Mouse (Mus musculus): ENCODE measurements around the gene Olfr317. TPM values are rescaled to one million over a fixed set of nuclear protein-coding genes. Genes with fewer than 3 reads are reported as not detected.

Gene Olfr317
- 0.21 TPM for polyA plus RNA-seq (2014; fragmentation: Illumina TruSeq; extraction: RNeasy Lipid Tissue Mini Kit (QIAGEN cat#74804); ENCODE audit: low read depth, low replicate concordance)

GRCm38 (mm10) chr11:58738792-58739262 lies at the start of gene Olfr317:
Olfr317 (minus strand) TSS chr11:58739212.

GRCm38 (mm10) chr11:58782480-58783089 lies 43.6 kb upstream of the Olfr317 start, which contains the start of gene Olfr314:
Olfr314 (plus strand) TSS chr11:58782952.

GRCm38 (mm10) chr11:58772888-58773287 lies 33.9 kb upstream of the Olfr317 start, which contains the start of gene Olfr315:
Olfr315 (plus strand) TSS chr11:58773188.

GRCm38 (mm10) chr11:58752434-58752833 lies 13.4 kb upstream of the Olfr317 start, which contains the start of gene Olfr316:
Olfr316 (plus strand) TSS chr11:58752734.

GRCm38 (mm10) chr11:58723914-58724313 lies 15.1 kb downstream of the Olfr317 start, which contains the start of gene Olfr318:
Olfr318 (minus strand) TSS chr11:58724014.

GRCm38 (mm10) chr11:58698862-58699261 lies 40.1 kb downstream of the Olfr317 start, which contains the start of gene Olfr319:
Olfr319 (plus strand) TSS chr11:58699162.

Other genes with a start within 250 kb of the Olfr317 start
- gene Olfr332, start 246.7 kb downstream of the Olfr317 start, polyA plus RNA-seq (2014; fragmentation: Illumina TruSeq; extraction: RNeasy Lipid Tissue Mini Kit (QIAGEN cat#74804); ENCODE audit: low read depth, low replicate concordance): not detected
- gene Olfr331, start 236.6 kb downstream of the Olfr317 start, polyA plus RNA-seq (2014; fragmentation: Illumina TruSeq; extraction: RNeasy Lipid Tissue Mini Kit (QIAGEN cat#74804); ENCODE audit: low read depth, low replicate concordance): not detected
- 0.50 TPM for gene Olfr330, start 204.4 kb downstream of the Olfr317 start, polyA plus RNA-seq (2014; fragmentation: Illumina TruSeq; extraction: RNeasy Lipid Tissue Mini Kit (QIAGEN cat#74804); ENCODE audit: low read depth, low replicate concordance)
- gene Olfr329-ps, start 192.8 kb downstream of the Olfr317 start, polyA plus RNA-seq (2014; fragmentation: Illumina TruSeq; extraction: RNeasy Lipid Tissue Mini Kit (QIAGEN cat#74804); ENCODE audit: low read depth, low replicate concordance): 0.53 TPM
- gene Olfr328, start 183.6 kb downstream of the Olfr317 start, polyA plus RNA-seq (2014; fragmentation: Illumina TruSeq; extraction: RNeasy Lipid Tissue Mini Kit (QIAGEN cat#74804); ENCODE audit: low read depth, low replicate concordance): not detected
- not detected for gene Olfr224, start 168.7 kb downstream of the Olfr317 start, polyA plus RNA-seq (2014; fragmentation: Illumina TruSeq; extraction: RNeasy Lipid Tissue Mini Kit (QIAGEN cat#74804); ENCODE audit: low read depth, low replicate concordance)
- gene Olfr325, start 161.5 kb downstream of the Olfr317 start, polyA plus RNA-seq (2014; fragmentation: Illumina TruSeq; extraction: RNeasy Lipid Tissue Mini Kit (QIAGEN cat#74804); ENCODE audit: low read depth, low replicate concordance): 0.21 TPM
- not detected for gene Olfr324, start 144.1 kb downstream of the Olfr317 start, polyA plus RNA-seq (2014; fragmentation: Illumina TruSeq; extraction: RNeasy Lipid Tissue Mini Kit (QIAGEN cat#74804); ENCODE audit: low read depth, low replicate concordance)
- 0.35 TPM for gene 2210407C18Rik, start 123.1 kb downstream of the Olfr317 start, polyA plus RNA-seq (2014; fragmentation: Illumina TruSeq; extraction: RNeasy Lipid Tissue Mini Kit (QIAGEN cat#74804); ENCODE audit: low read depth, low replicate concordance)
- 0.49 TPM for gene Olfr323, start 108.7 kb downstream of the Olfr317 start, polyA plus RNA-seq (2014; fragmentation: Illumina TruSeq; extraction: RNeasy Lipid Tissue Mini Kit (QIAGEN cat#74804); ENCODE audit: low read depth, low replicate concordance)
- gene Trim58, start 98.7 kb downstream of the Olfr317 start, polyA plus RNA-seq (2014; fragmentation: Illumina TruSeq; extraction: RNeasy Lipid Tissue Mini Kit (QIAGEN cat#74804); ENCODE audit: low read depth, low replicate concordance): not detected
- gene Olfr322, start 80.4 kb downstream of the Olfr317 start, polyA plus RNA-seq (2014; fragmentation: Illumina TruSeq; extraction: RNeasy Lipid Tissue Mini Kit (QIAGEN cat#74804); ENCODE audit: low read depth, low replicate concordance): not detected
- gene Olfr320, start 58.1 kb downstream of the Olfr317 start, polyA plus RNA-seq (2014; fragmentation: Illumina TruSeq; extraction: RNeasy Lipid Tissue Mini Kit (QIAGEN cat#74804); ENCODE audit: low read depth, low replicate concordance): not detected
- gene Olfr319, start 40.0 kb downstream of the Olfr317 start, polyA plus RNA-seq (2014; fragmentation: Illumina TruSeq; extraction: RNeasy Lipid Tissue Mini Kit (QIAGEN cat#74804); ENCODE audit: low read depth, low replicate concordance): not detected
- not detected for gene Olfr318, start 15.2 kb downstream of the Olfr317 start, polyA plus RNA-seq (2014; fragmentation: Illumina TruSeq; extraction: RNeasy Lipid Tissue Mini Kit (QIAGEN cat#74804); ENCODE audit: low read depth, low replicate concordance)
- gene Olfr316, start 13.5 kb upstream of the Olfr317 start, polyA plus RNA-seq (2014; fragmentation: Illumina TruSeq; extraction: RNeasy Lipid Tissue Mini Kit (QIAGEN cat#74804); ENCODE audit: low read depth, low replicate concordance): 1.7 TPM
- gene Olfr315, start 34.0 kb upstream of the Olfr317 start, polyA plus RNA-seq (2014; fragmentation: Illumina TruSeq; extraction: RNeasy Lipid Tissue Mini Kit (QIAGEN cat#74804); ENCODE audit: low read depth, low replicate concordance): not detected
- not detected for gene Olfr314, start 43.7 kb upstream of the Olfr317 start, polyA plus RNA-seq (2014; fragmentation: Illumina TruSeq; extraction: RNeasy Lipid Tissue Mini Kit (QIAGEN cat#74804); ENCODE audit: low read depth, low replicate concordance)
- 197 TPM for gene Fam183b, start 62.7 kb upstream of the Olfr317 start, polyA plus RNA-seq (2014; fragmentation: Illumina TruSeq; extraction: RNeasy Lipid Tissue Mini Kit (QIAGEN cat#74804); ENCODE audit: low read depth, low replicate concordance)
- gene Olfr313, start 75.8 kb upstream of the Olfr317 start, polyA plus RNA-seq (2014; fragmentation: Illumina TruSeq; extraction: RNeasy Lipid Tissue Mini Kit (QIAGEN cat#74804); ENCODE audit: low read depth, low replicate concordance): not detected
- gene Olfr312, start 90.0 kb upstream of the Olfr317 start, polyA plus RNA-seq (2014; fragmentation: Illumina TruSeq; extraction: RNeasy Lipid Tissue Mini Kit (QIAGEN cat#74804); ENCODE audit: low read depth, low replicate concordance): 0.06 TPM
- not detected for gene Olfr311, start 100.0 kb upstream of the Olfr317 start, polyA plus RNA-seq (2014; fragmentation: Illumina TruSeq; extraction: RNeasy Lipid Tissue Mini Kit (QIAGEN cat#74804); ENCODE audit: low read depth, low replicate concordance)
- gene Gm12258, start 107.9 kb upstream of the Olfr317 start, polyA plus RNA-seq (2014; fragmentation: Illumina TruSeq; extraction: RNeasy Lipid Tissue Mini Kit (QIAGEN cat#74804); ENCODE audit: low read depth, low replicate concordance): 3.4 TPM
- 7.0 TPM for gene 2810021J22Rik, start 128.0 kb upstream of the Olfr317 start, polyA plus RNA-seq (2014; fragmentation: Illumina TruSeq; extraction: RNeasy Lipid Tissue Mini Kit (QIAGEN cat#74804); ENCODE audit: low read depth, low replicate concordance)
- 121 TPM for gene Zfp39, start 165.0 kb upstream of the Olfr317 start, polyA plus RNA-seq (2014; fragmentation: Illumina TruSeq; extraction: RNeasy Lipid Tissue Mini Kit (QIAGEN cat#74804); ENCODE audit: low read depth, low replicate concordance)
- gene Btnl10, start 178.7 kb upstream of the Olfr317 start, polyA plus RNA-seq (2014; fragmentation: Illumina TruSeq; extraction: RNeasy Lipid Tissue Mini Kit (QIAGEN cat#74804); ENCODE audit: low read depth, low replicate concordance): 11.0 TPM
- 20.1 TPM for gene Rnf187, start 199.7 kb upstream of the Olfr317 start, polyA plus RNA-seq (2014; fragmentation: Illumina TruSeq; extraction: RNeasy Lipid Tissue Mini Kit (QIAGEN cat#74804); ENCODE audit: low read depth, low replicate concordance)
- gene Hist3h2ba, start 209.7 kb upstream of the Olfr317 start, polyA plus RNA-seq (2014; fragmentation: Illumina TruSeq; extraction: RNeasy Lipid Tissue Mini Kit (QIAGEN cat#74804); ENCODE audit: low read depth, low replicate concordance): not detected
- 8.3 TPM for gene Hist3h2a, start 215.5 kb upstream of the Olfr317 start, polyA plus RNA-seq (2014; fragmentation: Illumina TruSeq; extraction: RNeasy Lipid Tissue Mini Kit (QIAGEN cat#74804); ENCODE audit: low read depth, low replicate concordance)
- gene Trim17, start 215.5 kb upstream of the Olfr317 start, polyA plus RNA-seq (2014; fragmentation: Illumina TruSeq; extraction: RNeasy Lipid Tissue Mini Kit (QIAGEN cat#74804); ENCODE audit: low read depth, low replicate concordance): 32.5 TPM
- 6.4 TPM for gene Trim11, start 238.9 kb upstream of the Olfr317 start, polyA plus RNA-seq (2014; fragmentation: Illumina TruSeq; extraction: RNeasy Lipid Tissue Mini Kit (QIAGEN cat#74804); ENCODE audit: low read depth, low replicate concordance)